Mouse (Mus musculus) lung, postnatal 14 days (tissue): Measurements from ENCODE around the gene B9d1.
A peak's percentile ranks its signal among the peaks of the same experiment; 100 is the strongest.

Experiments
- DNase-seq: peaks from one replicate; pipeline ENCODE4 v3.0.0; 2021

Gene B9d1

DNA sequence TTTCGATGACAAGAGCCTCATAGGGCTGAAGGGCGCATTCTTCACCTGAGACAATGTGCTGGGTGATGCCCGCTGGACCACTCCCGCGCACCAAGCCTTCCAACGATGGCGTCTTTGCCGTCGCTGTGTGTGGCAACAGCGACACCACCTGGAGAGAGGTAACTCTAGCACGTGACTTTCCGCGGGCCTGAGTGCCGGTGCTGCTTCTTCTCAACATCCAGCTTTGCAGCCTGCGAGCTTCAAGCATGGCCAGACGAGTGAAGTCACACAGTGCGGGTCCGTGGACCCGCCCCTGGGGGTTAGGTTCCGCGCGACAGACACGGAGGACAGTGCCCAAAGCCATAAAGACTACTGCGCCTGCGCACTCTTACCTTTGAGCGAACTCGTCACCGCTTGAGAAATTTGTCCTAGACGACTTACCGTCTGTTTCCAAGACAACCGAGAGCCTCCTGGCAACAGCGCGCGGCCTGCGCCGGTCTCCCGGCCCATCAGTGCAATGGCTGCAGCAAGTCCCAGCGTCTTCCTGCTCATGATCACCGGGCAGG is at the start of gene B9d1:
B9d1 (plus strand) TSS at position 432 of the 545 bp plus-strand sequence.
- peak; percentile 96 for DNase-seq

DNA sequence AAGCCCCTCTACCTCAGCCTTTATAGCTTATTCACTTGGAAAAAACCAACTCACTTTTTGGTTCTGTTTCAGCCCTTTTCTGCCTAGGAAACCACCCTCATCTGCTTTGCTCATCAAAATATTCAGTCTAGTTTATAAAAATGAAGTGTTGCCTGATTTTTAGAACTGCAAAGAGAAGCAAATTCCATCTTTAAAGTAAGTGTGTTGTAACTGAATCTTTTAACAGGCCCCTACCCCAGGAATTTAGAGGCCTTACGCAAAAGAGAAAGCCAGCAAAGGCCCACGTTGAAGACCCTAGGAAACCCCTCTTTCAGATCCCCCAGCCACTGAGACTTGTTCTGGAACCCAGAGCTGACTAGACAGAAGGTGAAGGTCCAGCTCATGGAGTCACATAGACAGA is 40.9 kb upstream of the B9d1 start:
- no peak for DNase-seq

DNA sequence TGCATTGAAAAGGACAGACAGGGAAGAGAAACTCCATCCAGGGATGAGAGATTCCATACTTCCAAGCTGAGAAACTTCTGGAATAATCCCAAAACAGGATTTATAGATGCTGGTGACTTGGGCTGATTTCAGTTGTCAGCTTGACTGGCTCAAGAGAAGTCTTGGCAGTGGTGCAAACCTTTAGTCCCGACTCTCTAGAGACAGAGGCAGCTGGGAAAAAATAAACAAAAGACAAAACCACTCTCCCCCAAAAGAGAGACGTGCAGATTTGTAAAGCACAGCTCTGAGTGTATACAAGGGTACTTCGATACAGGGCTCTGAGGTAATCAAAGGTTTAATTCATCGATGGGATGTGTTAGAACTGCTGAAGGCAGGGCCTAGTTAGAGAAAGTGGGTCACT is 39.5 kb upstream of the B9d1 start:
- DNase-seq = no peak

DNA sequence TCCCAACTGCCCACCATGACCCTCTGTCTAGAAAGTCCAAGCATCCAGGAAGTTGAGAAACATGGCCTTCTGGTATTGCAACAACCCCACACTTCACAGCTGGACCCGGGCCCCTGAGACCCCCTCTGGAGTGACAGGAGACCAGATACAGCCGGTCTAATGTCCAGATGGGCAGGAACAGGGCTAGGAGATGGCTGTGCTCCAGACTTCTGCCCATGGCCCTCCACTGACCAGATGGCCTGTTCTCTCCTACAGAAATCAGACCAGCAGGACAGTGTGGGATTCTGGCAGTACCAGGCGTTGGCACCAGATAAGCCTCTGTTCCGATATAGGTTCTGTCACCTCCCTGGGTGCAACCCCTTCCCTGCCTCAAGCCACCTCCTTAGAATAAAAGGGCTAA is 36.4 kb upstream of the B9d1 start:
- DNase-seq = peak; percentile 59

DNA sequence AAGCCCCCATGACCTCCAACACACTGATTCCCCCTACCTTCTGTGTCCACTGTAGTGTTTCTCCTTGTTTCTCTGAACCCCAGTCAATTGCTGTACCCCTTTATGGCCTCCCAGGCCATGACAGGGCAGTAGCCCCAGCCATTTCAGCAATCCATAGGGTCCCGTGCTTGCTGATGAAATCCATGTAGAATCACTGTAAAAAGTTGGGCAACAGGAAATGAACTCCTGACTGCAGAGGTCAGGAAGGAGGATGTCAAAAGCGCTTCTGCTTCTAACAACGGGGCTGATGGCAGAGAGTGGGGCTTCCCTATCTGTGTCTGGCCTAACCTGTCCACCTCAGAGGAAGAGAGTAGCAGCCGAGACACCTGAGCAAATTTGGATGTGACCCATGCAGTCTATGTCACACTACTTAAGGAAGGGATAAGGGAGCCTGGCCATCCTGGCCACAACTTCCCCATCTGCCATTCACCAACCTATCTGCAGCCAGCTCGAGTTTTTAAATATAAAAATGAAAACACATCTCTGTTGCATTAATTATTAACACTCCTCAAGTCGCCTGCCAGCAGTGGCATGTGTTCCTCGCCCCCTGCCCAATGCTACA is 35.5 kb upstream of the B9d1 start:
- no peak for DNase-seq

DNA sequence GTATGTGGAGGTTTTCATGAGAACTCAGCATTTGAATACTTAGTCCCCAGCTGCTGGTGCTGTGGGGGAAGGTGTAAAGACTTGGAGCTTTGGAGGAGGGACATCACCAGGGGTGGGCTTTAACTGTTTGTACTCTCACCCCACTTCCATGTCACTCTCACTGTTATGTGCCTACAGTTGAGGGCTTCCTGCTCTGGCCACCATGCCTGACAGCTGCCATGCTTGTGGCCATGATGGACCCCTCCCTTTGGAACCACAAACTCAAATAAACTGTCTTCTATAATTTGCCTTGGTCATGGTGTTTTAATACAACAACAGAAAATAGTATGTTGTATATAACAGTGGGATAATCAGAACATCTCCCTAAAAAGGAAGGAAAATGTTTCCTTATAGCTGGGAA is 34.1 kb upstream of the B9d1 start:
- DNase-seq = no peak

DNA sequence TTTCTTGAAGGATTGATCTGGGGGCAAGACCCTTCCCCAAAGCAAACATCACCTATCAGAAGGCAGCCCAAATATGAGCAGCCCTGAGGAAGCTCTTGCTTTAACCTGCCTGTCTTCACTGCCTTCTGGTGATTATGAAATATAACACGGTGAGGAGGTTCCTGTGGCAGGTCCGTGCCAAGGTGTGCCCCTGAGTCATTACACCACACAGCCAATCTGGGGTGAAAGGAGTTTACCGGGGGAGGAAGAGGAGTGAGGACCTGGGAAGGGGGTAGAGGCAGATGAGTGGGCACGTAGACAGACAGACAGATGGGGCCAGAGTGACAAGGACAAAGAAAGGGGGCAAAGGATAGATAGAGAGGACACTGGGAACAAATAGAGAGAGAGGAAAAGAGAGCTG is 31.3 kb upstream of the B9d1 start:
- DNase-seq = no peak

DNA sequence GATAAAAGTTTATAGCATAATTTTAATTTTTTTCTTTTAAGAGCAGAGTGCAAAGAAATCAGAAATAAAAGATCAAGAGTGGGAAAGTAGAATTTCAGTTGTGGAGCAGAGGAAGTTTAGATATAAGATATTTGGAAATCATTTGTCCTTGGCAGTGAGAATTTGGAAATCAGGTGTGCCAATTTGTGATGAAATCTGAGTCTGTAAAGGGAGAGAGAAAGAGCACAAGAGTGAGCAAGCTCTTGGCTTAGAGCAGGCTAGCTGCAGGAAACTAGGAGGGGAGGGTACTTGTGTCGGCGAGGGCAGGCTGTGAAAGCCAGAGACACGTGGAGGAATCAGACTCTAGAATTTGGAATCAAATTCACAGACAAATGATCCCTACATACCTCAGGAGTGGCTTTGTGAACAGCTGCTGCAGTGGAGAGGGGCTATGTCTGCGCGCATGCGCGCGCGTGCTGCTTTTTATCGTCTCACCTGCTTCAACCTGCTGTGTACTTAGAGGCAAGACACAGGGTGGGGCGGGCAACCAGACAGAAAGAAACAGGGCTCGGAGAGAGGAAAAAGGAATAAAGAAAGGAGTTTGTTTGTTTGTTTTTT is 28.1 kb upstream of the B9d1 start:
- no peak for DNase-seq

DNA sequence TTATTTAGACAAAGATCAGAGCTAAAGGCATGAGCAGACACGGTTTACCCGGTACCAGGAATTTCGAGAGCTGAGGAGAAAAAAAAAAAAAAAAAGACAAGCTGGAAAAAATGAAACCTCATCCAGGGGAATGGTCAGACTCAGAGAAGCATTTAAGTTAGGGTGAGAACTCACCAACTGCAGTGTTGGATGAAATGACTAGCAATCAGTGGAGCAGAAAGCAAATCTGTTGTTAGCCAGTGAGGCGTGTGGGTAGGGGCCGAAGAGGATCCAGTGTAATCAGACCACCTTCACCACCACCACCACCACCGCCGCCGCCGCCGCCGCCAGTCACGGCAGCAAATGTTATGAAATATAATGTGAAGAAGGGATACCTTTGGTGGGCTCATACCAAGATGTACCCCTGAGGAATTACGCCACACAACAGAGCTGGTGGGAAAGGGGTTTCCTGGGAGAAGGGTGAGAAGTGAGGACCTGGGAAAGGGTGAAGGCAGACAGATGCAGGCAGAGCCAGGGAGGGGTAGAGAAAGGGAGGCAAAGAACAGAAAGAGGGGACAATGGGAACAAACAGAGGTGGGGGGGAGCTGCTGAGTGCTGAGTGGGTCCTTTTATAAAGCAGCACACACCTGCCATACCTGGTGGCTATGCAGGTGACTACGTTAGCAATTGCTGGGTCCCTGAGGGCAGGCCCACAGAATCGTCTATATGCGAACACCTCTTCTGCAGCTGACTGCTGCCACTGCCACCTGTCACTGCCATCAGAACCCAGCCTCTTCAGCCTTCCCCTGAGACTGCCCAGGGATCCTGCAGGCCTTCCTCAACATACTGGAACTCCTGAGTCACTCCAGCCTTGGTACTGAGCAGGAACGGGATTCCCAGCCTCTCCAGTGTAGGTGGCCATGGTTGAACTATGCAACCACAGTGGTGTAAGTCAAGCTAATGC is 27.1 kb upstream of the B9d1 start:
- no peak for DNase-seq

DNA sequence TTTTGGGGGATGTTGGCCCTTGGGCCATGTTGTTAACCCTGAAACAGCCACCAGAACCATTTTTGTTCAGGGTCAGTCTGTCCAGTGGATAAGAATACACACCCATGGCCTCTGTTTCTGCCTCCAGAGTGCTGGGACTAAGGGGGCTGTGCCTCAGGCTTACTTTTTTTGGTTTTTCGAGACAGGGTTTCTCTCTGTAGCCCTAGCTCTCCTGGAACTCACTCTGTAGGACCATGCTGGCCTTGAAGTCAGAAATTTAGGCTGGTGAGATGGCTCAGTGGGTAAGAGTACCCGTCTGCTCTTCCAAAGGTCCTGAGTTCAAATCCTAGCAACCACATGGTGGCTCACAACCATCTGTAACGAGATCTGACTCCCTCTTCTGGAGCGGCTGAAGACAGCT is 26.2 kb upstream of the B9d1 start:
- DNase-seq = no peak

DNA sequence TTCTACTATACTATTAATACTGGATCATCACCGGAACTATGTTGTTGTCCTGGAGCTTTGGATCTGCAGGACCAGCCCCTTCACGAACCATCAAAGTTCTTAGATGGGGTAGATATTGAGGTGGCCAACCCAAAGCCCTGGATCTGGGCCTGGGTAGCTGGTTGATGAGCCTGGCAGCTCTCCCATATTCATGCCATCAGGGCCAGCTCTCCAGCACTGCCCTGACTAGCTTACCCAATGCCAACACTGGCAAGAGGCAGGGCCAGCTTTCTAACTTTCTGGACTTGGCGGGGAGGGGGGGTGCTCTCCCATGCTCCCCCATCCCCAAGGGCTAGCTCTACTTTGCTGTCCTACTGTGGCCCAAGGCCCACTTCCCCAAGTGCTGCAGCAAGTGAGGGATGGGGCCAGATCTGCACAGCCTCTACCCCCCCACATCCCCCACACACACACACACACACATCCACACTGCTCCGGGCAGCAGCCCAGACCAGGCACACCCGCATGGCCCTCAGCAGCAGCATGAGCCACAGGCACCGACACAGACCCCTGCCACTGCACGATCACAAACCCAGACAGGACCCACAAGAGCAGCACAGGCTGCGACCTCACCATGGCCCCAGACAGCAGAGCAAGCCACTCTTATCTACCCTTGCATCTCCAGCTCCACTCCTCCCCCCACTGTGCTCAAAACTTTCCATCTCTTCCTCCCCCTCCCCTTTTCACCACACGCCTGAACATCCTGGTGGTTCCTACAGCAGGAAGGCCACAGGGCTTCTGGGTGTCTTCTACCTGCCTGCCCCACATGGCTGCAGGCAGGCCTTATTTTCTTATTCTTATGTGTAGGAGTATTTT is 23.5 kb upstream of the B9d1 start:
- DNase-seq = no peak

DNA sequence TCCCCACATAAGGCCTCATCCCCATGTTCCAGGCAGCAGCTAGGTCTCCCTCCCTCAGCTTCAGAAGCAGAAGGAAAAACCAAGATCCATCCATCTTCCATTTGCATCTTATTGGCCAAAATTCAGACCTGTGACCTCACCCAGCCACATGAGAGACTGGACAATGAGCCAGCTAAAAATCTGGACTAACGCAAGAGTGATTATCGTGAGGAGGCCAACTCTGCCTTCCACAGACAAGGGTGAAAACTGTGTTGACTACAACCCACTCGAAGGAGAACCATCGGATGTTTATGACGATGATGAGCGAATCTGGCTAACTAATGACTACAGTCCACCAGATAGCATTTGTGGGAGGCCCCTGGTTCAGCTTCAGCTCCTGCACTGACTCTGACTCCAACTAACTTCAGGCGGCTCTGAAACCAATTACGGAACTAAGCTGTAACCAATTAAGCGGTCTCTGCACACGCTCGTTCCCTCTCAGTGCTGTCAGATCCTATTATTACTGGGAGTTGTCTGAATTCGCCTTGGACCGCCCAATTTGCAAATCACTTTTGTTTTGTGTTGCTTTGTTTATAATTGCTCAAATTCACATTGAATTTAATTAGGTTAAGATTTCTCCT is 21.6 kb upstream of the B9d1 start:
- no peak for DNase-seq

DNA sequence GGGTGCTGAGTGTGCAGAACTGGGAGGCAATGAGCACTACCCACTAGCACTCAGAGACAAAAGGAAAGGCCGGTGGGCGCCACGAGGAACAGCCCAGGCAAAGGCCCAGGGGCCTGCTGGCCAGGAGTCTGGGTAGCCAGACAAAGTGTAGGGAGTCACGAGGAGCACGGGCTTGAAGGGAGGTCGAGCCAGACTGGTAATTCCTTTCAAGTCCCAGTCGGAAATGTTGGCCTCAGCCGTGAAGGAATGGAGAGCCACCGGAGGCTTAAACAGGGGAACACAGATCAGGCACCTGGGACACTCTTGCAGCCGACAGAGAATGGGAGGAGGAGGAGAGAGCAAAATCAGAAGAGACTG is 20.7 kb upstream of the B9d1 start:
- no peak for DNase-seq

DNA sequence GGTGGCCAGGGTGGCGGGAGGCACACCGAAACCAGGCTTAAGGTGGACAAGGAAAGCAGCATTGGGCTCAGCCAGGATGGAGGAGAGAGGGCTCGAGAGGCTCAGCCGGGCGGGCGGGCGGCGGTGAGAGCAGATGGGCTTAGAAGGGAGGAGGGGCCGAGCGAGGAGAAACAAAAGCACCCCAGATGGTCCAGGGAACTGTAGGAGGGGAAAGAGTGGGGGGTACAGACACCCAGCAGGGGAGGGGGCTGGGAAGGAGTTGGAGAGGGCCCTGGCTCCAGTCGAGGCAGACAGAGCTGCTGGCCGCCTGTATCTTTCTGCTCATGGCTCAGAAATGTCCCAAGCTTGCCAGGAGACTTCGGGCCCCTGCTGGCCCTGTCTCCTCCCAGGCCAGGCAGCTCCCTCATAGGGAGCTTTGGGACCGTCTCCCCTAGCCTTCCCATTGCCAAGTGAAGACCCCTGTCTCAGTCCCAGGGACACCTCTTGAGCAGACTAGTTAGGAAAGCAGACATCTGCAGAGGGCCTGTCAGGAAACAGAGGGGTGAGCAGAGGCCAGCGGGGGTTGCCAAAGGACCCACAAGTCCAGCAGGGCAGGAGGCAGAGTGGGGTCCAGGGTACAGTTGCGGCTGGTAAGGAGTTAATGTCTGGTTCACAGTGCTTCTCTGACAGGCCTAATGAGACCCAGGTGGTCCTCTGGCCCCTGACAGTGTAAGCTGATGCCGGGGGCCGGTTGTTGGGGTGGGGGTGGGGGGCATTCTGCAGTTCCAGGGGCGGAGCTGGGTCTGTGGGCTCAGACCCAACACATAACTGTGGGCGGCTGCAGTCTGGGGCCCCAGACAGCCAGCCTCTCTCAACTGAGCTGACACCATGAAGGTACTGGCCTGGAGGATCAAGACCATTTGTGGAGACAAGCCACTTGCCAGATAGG is 20.1 kb upstream of the B9d1 start, which contains the start of gene Mfap4:
Mfap4 (plus strand) TSS at position 819 of the 928 bp plus-strand sequence.
- peak; percentile 59 for DNase-seq

DNA sequence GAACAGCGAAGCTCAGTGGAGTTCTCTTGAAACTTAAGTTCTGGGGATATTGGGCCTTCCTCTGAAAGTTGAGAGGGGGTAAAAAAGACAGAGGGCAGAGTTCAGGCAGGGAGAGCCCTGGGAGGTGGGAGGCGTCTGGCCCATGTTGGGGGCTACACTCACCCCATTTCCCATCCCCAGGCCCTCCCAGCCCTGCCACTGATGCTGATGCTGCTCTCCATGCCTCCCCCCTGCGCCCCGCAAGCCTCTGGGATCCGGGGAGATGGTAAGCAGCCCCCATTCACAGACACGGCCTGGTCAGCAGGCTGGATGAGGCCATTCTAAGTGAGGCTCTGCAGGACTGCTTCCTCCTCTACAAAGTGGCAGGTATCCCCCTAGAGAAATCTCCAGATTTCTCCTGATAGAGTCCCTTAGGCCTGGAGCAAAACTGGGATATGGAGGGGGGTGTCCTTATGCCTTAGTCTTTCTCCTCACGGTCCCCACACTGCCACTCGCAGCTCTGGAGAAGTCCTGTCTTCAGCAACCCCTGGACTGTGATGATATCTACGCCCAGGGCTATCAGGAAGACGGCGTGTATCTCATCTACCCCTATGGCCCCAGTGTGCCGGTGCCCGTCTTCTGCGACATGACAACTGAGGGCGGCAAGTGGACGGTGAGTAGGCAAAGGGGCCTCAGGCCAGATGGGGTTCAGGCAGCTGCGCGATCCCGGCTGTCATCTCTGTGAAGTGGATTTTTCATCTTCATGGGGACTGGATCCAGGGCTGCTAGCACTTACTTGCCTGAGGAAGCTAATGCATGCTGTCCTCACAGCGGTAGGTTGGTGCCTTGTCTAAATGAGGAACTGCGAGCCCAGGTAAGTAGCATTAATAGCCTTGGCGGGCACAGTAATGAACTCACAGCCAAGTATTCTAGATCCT is 19.1 kb upstream of the B9d1 start:
- DNase-seq = no peak

DNA sequence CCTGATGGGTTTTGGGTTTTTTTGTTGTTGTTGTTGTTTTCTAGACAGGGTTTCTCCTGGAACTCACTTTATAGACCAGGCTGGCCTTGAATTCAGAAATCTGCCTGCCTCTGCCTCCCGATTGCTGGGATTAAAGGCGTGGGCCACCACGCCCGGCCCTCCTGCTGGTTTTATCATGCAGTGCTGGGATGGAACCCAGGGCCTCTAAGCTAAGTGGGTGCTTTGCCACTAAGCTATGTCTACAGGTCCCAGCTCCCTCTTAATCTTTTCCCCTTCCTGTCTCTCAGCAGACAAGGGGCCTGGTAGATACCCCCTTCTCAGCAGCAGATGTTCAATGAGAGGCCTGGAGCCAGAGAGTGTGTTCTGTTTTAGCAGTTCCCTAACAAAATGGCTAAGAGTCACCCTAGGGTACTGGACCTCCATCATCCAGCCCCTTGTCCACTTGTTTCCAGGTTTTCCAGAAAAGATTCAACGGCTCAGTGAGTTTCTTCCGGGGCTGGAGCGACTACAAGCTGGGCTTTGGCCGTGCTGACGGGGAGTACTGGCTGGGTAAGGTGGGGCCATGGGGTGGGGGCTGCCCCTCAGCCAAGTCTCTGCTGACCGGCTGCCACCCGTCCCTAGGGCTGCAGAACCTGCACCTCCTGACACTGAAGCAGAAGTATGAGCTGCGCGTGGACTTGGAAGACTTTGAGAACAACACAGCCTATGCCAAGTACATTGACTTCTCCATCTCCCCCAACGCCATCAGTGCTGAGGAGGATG is 18.3 kb upstream of the B9d1 start:
- no peak for DNase-seq

DNA sequence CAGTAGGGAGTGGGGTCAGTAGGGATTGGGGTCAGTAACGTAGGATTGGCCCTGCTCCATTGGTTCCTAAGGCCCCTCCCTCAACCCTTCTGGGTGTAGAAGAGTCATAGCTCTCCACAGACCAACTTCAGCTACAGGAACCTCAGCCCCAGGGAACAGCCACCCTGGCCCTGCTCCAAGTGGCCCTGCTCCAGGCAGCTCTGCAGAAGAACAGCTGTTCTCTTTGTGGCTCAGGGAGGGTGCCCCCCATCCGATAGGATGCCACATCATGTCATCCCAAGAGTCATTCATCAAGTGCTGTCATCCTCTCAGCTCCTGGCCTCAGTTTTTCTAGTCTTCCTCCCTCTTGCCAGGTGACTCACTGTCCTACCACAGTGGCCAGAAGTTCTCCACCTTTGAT is 17.5 kb upstream of the B9d1 start:
- peak; percentile 82 for DNase-seq

DNA sequence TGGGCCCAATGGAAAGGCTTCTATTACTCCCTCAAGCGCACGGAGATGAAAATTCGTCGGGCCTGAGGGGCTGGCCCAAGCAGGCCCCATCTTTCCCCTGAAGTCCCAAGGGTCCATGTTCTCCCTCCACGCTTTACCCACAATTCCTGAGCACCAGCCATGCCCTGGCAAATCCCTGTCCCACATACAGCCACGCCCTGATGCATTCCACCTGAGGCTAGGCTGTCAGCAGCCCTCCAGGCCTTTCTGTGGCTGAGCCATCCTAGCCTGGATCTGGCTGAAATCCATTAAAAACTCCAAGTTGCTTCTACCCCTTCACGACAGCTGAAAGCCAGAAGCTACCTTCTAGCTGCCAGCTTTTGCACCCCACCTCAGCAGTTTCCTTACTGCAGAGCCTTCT is 17.0 kb upstream of the B9d1 start:
- DNase-seq = no peak

DNA sequence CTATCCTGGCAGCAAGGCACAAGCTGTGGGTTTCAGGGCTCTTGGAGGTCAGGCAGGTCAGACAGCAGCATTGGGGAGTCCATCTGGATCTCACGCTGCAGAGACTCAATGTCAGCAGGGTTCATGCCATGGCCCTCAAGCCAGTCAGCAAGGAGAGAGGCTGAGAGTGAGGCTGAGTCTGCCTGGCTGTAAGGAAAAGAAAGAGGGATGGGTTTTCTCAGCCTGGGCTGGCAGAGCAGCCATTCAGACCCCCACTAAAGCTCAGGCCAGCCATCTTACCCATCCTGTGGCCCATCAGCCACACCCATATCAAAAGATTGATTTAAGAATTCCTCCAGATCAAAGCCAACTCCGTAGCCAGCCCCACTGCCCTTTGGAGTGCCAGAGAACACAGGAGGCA is 15.9 kb upstream of the B9d1 start:
- DNase-seq = no peak
